Mouse (Mus musculus): ENCODE data around the gene Apol7a. TPM values are rescaled to one million over a fixed set of nuclear protein-coding genes. Genes with fewer than 3 reads are reported as not detected.

The Apol7a gene
- polyA plus RNA-seq, 1 experiment, result not detected

- Histone ChIP-seq H3K4me1 (ENCODE audit: control insufficient read depth, insufficient read depth, low read length) (0 out of 2 replicates have a peak, but pooled peaks cover 3% of the 10 kb centered on the region), H3K27ac (ENCODE audit: insufficient read depth, low read depth, low read length) (no peak overlapping the region), H3K4me3 (ENCODE audit: insufficient read depth, low read length) (no peak overlapping the region)
- no peak for TF ChIP-seq POLR2A (IDR thresholded peaks at IDR 0.05; ENCODE audit: borderline replicate concordance, low read depth, low read length)
Observed at GRCm38 (mm10) chr15:77359486-77359885, 39.4 kb downstream of the Apol7a start.

GRCm38 (mm10) chr15:77359084-77359483 is 39.8 kb downstream of the Apol7a start:
- no peak for TF ChIP-seq CTCF (IDR thresholded peaks at IDR 0.05; ENCODE audit: low read depth, low read length)
- H3K4me1 ChIP-seq (ENCODE audit: control insufficient read depth, insufficient read depth, low read length), result 0 out of 2 replicates have a peak, but pooled peaks cover 1% of the 10 kb centered on the region
- no peak overlapping the region for H3K4me3 ChIP-seq (ENCODE audit: insufficient read depth, low read length)
- no peak overlapping the region for H3K27ac ChIP-seq (ENCODE audit: insufficient read depth, low read depth, low read length)

DNA sequence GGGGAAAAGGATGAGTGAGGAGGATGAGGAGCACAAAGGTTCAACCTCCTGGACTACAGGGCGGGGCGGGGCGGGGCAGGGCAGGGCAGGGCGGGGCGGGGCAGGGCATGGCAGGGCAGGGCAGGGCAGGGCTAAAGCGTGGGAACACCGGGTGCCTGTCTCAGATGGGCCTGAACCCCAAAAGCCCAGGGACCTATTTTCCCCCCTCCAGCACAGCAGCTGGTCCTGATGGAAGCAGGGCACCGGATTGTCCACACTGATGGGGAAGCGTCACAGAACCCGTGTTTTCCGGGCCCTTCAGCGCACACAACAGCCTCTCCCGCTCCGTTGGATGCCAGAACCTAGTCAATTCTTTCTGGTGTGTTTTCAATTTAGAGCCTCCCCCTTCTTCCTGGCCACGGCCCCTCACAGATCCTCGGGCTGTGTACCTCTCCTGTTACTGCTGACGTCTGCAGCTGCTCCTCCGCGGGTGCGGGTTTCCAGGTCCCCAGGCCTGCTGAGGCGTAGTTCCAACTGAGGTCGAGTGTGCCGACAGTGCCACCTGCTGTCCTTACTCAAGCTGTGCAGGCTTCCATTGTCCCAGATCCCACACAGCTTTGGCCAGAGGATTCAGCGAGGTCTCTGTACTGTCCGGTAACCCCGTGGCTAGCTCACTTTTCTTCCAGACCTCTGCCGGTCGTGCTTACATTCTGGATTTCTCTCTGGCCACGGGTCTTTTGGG is 40.4 kb downstream of the Apol7a start:
- no peak for TF ChIP-seq POLR2A (IDR thresholded peaks at IDR 0.05; ENCODE audit: borderline replicate concordance, low read depth, low read length)
- peak; percentile 40; the same call in 1 of the 2 replicates for TF ChIP-seq CTCF (IDR thresholded peaks at IDR 0.05; ENCODE audit: low read depth, low read length)
- Histone ChIP-seq H3K27ac (ENCODE audit: insufficient read depth, low read depth, low read length) (no peak overlapping the region), H3K4me1 (ENCODE audit: control insufficient read depth, insufficient read depth, low read length) (no peaks in the 10 kb centered on the region), H3K4me3 (ENCODE audit: insufficient read depth, low read length) (0 out of 2 replicates have a peak overlapping the region, but pooled peaks have one; percentile 3)

GRCm38 (mm10) chr15:77356248-77356810 is 42.6 kb downstream of the Apol7a start:
- Histone ChIP-seq H3K4me3 (ENCODE audit: insufficient read depth, low read length) (no peak overlapping the region), H3K27ac (ENCODE audit: insufficient read depth, low read depth, low read length) (no peak overlapping the region), H3K4me1 (ENCODE audit: control insufficient read depth, insufficient read depth, low read length) (no peaks in the 10 kb centered on the region)
- no peak for TF ChIP-seq POLR2A (IDR thresholded peaks at IDR 0.05; ENCODE audit: borderline replicate concordance, low read depth, low read length)
- no peak for TF ChIP-seq CTCF (IDR thresholded peaks at IDR 0.05; ENCODE audit: low read depth, low read length)

- Histone ChIP-seq H3K27ac (ENCODE audit: insufficient read depth, low read depth, low read length) (no peak overlapping the region), H3K4me1 (ENCODE audit: control insufficient read depth, insufficient read depth, low read length) (no peaks in the 10 kb centered on the region), H3K4me3 (ENCODE audit: insufficient read depth, low read length) (no peak overlapping the region)
- TF ChIP-seq POLR2A (IDR thresholded peaks at IDR 0.05; ENCODE audit: borderline replicate concordance, low read depth, low read length), result no peak
- no peak for TF ChIP-seq CTCF (IDR thresholded peaks at IDR 0.05; ENCODE audit: low read depth, low read length)
Observed at GRCm38 (mm10) chr15:77354848-77355551, 43.9 kb downstream of the Apol7a start.

GRCm38 (mm10) chr15:77354496-77354847 is 44.4 kb downstream of the Apol7a start:
- Histone ChIP-seq H3K4me1 (ENCODE audit: control insufficient read depth, insufficient read depth, low read length) (no peaks in the 10 kb centered on the region), H3K4me3 (ENCODE audit: insufficient read depth, low read length) (no peak overlapping the region), H3K27ac (ENCODE audit: insufficient read depth, low read depth, low read length) (no peak overlapping the region)
- no peak for TF ChIP-seq CTCF (IDR thresholded peaks at IDR 0.05; ENCODE audit: low read depth, low read length)
- no peak for TF ChIP-seq POLR2A (IDR thresholded peaks at IDR 0.05; ENCODE audit: borderline replicate concordance, low read depth, low read length)

DNA sequence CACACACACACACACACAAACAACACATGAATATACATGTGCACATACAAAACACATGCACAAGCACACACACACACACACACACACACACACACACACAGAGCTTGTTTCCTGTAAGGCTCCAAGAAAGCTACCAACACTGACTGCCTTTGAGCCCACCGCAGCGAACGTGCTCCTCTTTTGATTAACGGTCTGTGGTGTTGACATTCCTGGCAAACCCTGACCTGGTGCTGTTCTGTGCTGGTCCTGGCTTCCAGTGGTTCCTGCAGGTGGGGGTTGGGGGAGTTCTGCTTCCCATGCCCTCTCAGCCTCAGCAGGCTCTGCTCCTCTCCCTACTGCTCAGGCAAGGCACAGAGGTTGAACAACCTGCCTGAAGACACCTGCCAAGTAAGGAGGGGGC is 45.1 kb downstream of the Apol7a start:
- Histone ChIP-seq H3K4me3 (ENCODE audit: insufficient read depth, low read length) (no peak overlapping the region), H3K27ac (ENCODE audit: insufficient read depth, low read depth, low read length) (no peak overlapping the region), H3K4me1 (ENCODE audit: control insufficient read depth, insufficient read depth, low read length) (no peaks in the 10 kb centered on the region)
- TF ChIP-seq POLR2A (IDR thresholded peaks at IDR 0.05; ENCODE audit: borderline replicate concordance, low read depth, low read length) (no peak), CTCF (IDR thresholded peaks at IDR 0.05; ENCODE audit: low read depth, low read length) (no peak)

DNA sequence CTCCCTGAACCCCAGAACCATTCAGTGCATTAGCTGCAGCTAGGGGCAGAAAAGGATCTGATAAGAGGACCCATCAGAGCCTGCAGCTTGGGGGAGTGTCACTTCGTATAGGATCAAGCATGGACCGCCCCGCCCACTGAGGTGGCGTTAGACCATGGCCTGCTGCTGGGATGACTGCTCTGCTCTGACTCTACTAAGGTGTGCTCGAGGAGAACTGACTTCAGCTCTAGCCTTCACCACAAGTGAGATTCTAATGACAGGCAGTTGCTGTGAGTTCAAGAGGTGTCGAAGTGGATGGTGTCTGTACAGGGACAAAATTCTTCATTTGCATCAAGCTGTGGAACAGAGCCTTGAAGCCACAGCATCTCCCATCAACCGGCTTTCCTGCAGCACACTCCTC is 46.0 kb downstream of the Apol7a start:
- TF ChIP-seq CTCF (IDR thresholded peaks at IDR 0.05; ENCODE audit: low read depth, low read length) (no peak), POLR2A (IDR thresholded peaks at IDR 0.05; ENCODE audit: borderline replicate concordance, low read depth, low read length) (no peak)
- Histone ChIP-seq H3K4me1 (ENCODE audit: control insufficient read depth, insufficient read depth, low read length) (no peaks in the 10 kb centered on the region), H3K27ac (ENCODE audit: insufficient read depth, low read depth, low read length) (no peak overlapping the region), H3K4me3 (ENCODE audit: insufficient read depth, low read length) (no peak overlapping the region)

DNA sequence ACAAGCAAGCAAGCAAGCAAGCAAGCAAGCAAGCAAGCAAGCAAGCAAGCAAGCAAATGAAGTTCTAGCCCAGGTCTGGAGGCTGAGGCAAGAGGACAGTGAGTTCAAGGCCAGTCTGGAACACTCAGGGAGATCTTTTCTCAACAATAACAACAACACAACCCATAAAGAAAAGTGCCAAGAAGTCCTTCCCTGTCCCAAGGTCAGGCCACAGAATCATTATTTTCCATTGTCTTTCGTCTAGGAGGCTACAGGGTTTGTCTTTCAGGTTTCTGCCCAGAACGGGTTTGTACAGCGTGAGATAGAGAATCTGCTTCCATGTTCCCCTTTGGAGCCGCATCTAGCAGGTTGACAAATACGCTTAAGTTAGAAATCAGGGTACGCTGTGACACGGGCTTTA is 48.8 kb downstream of the Apol7a start:
- no peak for TF ChIP-seq CTCF (IDR thresholded peaks at IDR 0.05; ENCODE audit: low read depth, low read length)
- TF ChIP-seq POLR2A (IDR thresholded peaks at IDR 0.05; ENCODE audit: borderline replicate concordance, low read depth, low read length), result no peak
- H3K27ac ChIP-seq (ENCODE audit: insufficient read depth, low read depth, low read length), result no peak overlapping the region
- H3K4me1 ChIP-seq (ENCODE audit: control insufficient read depth, insufficient read depth, low read length), result no peaks in the 10 kb centered on the region
- no peak overlapping the region for H3K4me3 ChIP-seq (ENCODE audit: insufficient read depth, low read length)

GRCm38 (mm10) chr15:77348146-77348545 is 50.8 kb downstream of the Apol7a start:
- no peak overlapping the region for H3K4me3 ChIP-seq (ENCODE audit: insufficient read depth, low read length)
- no peaks in the 10 kb centered on the region for H3K4me1 ChIP-seq (ENCODE audit: control insufficient read depth, insufficient read depth, low read length)
- TF ChIP-seq POLR2A (IDR thresholded peaks at IDR 0.05; ENCODE audit: borderline replicate concordance, low read depth, low read length) (no peak), CTCF (IDR thresholded peaks at IDR 0.05; ENCODE audit: low read depth, low read length) (no peak)
- H3K27ac ChIP-seq (ENCODE audit: insufficient read depth, low read depth, low read length), result no peak overlapping the region

All from bone marrow macrophage, adult 2 months (primary cell).